In genomic region chr4:34784865-34785264, GRCm38 (mm10) we compare ENCODE assay signal across 14 mouse cellular contexts. TPM values are rescaled to one million over a fixed set of nuclear protein-coding genes. Genes with fewer than 3 reads are reported as not detected.
DNase-seq lines count a peak whose midpoint lies in the region; ATAC-seq and TF ChIP-seq lines count a peak whose summit lies in the region.
"Had no signal": no experiment of that assay in that cellular context is flagged by ENCODE, and none has a peak within 500 bp of the region (broad histone marks: within the 10 kb centered on the region; RNA-seq: fewer than 3 reads in every experiment).

No protein-coding gene starts in this region.

- intact Hi-C loops in left cerebral cortex, postnatal 14 days (cut with DNase I): loop anchor here (5.0 kb wide), 1 partner anchor 137 kb away; no protein-coding TSS in a partner anchor

- H3K36me3 ChIP-seq in intestine, postnatal 0 days (ENCODE audit: control insufficient read depth, insufficient read depth): no peaks in the 10 kb centered on the region
- no peaks in the 10 kb centered on the region for H3K36me3 ChIP-seq in intestine, embryonic 16.5 days (ENCODE audit: control insufficient read depth, insufficient read depth, low read length)
- H3K36me3 ChIP-seq in neural tube, embryonic 14.5 days (ENCODE audit: control insufficient read depth, insufficient read depth, low read length): no peaks in the 10 kb centered on the region
- H3K36me3 ChIP-seq in neural tube, embryonic 15.5 days: no peaks in the 10 kb centered on the region
- H3K36me3 ChIP-seq: embryonic facial prominence, embryonic 15.5 days had no signal

- H3K4me1 ChIP-seq in intestine, postnatal 0 days (replicated peaks; ENCODE audit: control insufficient read depth, insufficient read depth, low read length): no peaks in the 10 kb centered on the region
- no peaks in the 10 kb centered on the region for H3K4me1 ChIP-seq in intestine, embryonic 16.5 days (ENCODE audit: control insufficient read depth, insufficient read depth, low read length)
- no peaks in the 10 kb centered on the region for H3K4me1 ChIP-seq in neural tube, embryonic 14.5 days (ENCODE audit: control insufficient read depth, insufficient read depth, low read length)
- no peaks in the 10 kb centered on the region for H3K4me1 ChIP-seq in neural tube, embryonic 15.5 days
- H3K4me1 ChIP-seq: embryonic facial prominence, embryonic 15.5 days had no signal

- no peak overlapping the region for H3K27ac ChIP-seq in intestine, postnatal 0 days (ENCODE audit: low read depth, low read length)
- no peak overlapping the region for H3K27ac ChIP-seq in intestine, embryonic 16.5 days (ENCODE audit: low read length)
- no peak overlapping the region for H3K27ac ChIP-seq in neural tube, embryonic 14.5 days (ENCODE audit: low read depth, low read length)
- H3K27ac ChIP-seq in neural tube, embryonic 15.5 days (replicated peaks): no peak overlapping the region
- H3K27ac ChIP-seq: embryonic facial prominence, embryonic 15.5 days had no signal

- 55% methylated on average over 5 of the region's 5 CpGs for WGBS in intestine, postnatal 0 days
- WGBS in intestine, embryonic 16.5 days: 59% methylated on average over 5 of the region's 5 CpGs
- 56% methylated on average over 5 of the region's 5 CpGs for WGBS in neural tube, embryonic 14.5 days
- 64% methylated on average over 5 of the region's 5 CpGs for WGBS in neural tube, embryonic 15.5 days

- H3K9ac ChIP-seq in intestine, postnatal 0 days (ENCODE audit: low read depth, low read length): no peak overlapping the region
- no peak overlapping the region for H3K9ac ChIP-seq in intestine, embryonic 16.5 days (ENCODE audit: low read depth, low read length)
- H3K9ac ChIP-seq in neural tube, embryonic 14.5 days (replicated peaks; ENCODE audit: low read depth, low read length): no peak overlapping the region
- no peak overlapping the region for H3K9ac ChIP-seq in neural tube, embryonic 15.5 days (replicated peaks)
- H3K9ac ChIP-seq: embryonic facial prominence, embryonic 15.5 days had no signal

- no peak overlapping the region for H3K4me3 ChIP-seq in intestine, postnatal 0 days (ENCODE audit: low read depth, low read length)
- no peak overlapping the region for H3K4me3 ChIP-seq in intestine, embryonic 16.5 days (ENCODE audit: low read length)
- H3K4me3 ChIP-seq in neural tube, embryonic 14.5 days (ENCODE audit: low read depth, low read length): no peak overlapping the region
- no peak overlapping the region for H3K4me3 ChIP-seq in neural tube, embryonic 15.5 days (replicated peaks)
- H3K4me3 ChIP-seq: embryonic facial prominence, embryonic 15.5 days; myocyte had no signal

- H3K4me2 ChIP-seq in intestine, postnatal 0 days (replicated peaks; ENCODE audit: low read depth): no peak overlapping the region
- no peak overlapping the region for H3K4me2 ChIP-seq in intestine, embryonic 16.5 days (ENCODE audit: low read depth, low read length)
- H3K4me2 ChIP-seq in neural tube, embryonic 14.5 days (ENCODE audit: low read depth, low read length): no peak overlapping the region
- no peak overlapping the region for H3K4me2 ChIP-seq in neural tube, embryonic 15.5 days
- H3K4me2 ChIP-seq: embryonic facial prominence, embryonic 15.5 days had no signal

- no peaks in the 10 kb centered on the region for H3K27me3 ChIP-seq in intestine, postnatal 0 days (replicated peaks; ENCODE audit: control insufficient read depth, insufficient read depth, low read length)
- H3K27me3 ChIP-seq in intestine, embryonic 16.5 days (replicated peaks; ENCODE audit: control insufficient read depth, insufficient read depth, low read length): no peaks in the 10 kb centered on the region
- H3K27me3 ChIP-seq in neural tube, embryonic 14.5 days (ENCODE audit: control insufficient read depth, insufficient read depth, low read length): no peaks in the 10 kb centered on the region
- no peaks in the 10 kb centered on the region for H3K27me3 ChIP-seq in neural tube, embryonic 15.5 days (replicated peaks)
- H3K27me3 ChIP-seq: embryonic facial prominence, embryonic 15.5 days had no signal

- TF ChIP-seq CTCF in intestine, postnatal 0 days (IDR thresholded peaks at IDR 0.05; ENCODE audit: low read depth): peak; percentile 65

- ATAC-seq in intestine, postnatal 0 days: no peak
- no peak for ATAC-seq in intestine, embryonic 16.5 days
- ATAC-seq in neural tube, embryonic 14.5 days (ENCODE audit: low read depth): peak; percentile 31; the same call in 1 of the 2 replicates
- no peak for ATAC-seq in neural tube, embryonic 15.5 days (ENCODE audit: low FRiP score)
- ATAC-seq in common myeloid progenitor, adult 5-6 weeks (replicated peaks; ENCODE audit: low read depth, poor library complexity, severe bottlenecking): 0 out of 2 replicates have a peak, but pooled peaks have one; percentile 11

- no peaks in the 10 kb centered on the region for H3K9me3 ChIP-seq in intestine, postnatal 0 days (ENCODE audit: control insufficient read depth)
- no peaks in the 10 kb centered on the region for H3K9me3 ChIP-seq in intestine, embryonic 16.5 days (ENCODE audit: control insufficient read depth, low read length)
- H3K9me3 ChIP-seq in neural tube, embryonic 14.5 days (ENCODE audit: control insufficient read depth, low read length): no peaks in the 10 kb centered on the region
- no peaks in the 10 kb centered on the region for H3K9me3 ChIP-seq in neural tube, embryonic 15.5 days (replicated peaks)
- H3K9me3 ChIP-seq: embryonic facial prominence, embryonic 15.5 days had no signal

- peak; percentile 18 for DNase-seq in thymus, postnatal 25 days
- no peak for DNase-seq in cerebellum, adult 8-10 months
- DNase-seq in left cerebral cortex, postnatal 14 days (ENCODE audit: low spot score in 2 of 2): no peak
- DNase-seq: kidney, adult 9 months had no signal

RNA-seq across cellular contexts. Expression of gene Smim8, which starts 6.6 kb away (rescaled TPM):
- 59.1 and 60.1 TPM in 2 replicates for polyA plus RNA-seq in intestine, postnatal 0 days (2015; fragmentation: Nextera tagmentation; extraction: Ambion mirVana)
- polyA plus RNA-seq in intestine, embryonic 16.5 days (2015; fragmentation: Nextera tagmentation; extraction: Ambion mirVana): 46.8 and 52.1 TPM in 2 replicates
- 56.6 and 56.8 TPM in 2 replicates for polyA plus RNA-seq in neural tube, embryonic 14.5 days (2014; fragmentation: Nextera tagmentation; extraction: Ambion mirVana)
- 49.6 and 49.9 TPM in 2 replicates for polyA plus RNA-seq in neural tube, embryonic 15.5 days (2015; fragmentation: Nextera tagmentation; extraction: Ambion mirVana)
- 28.4 and 31.3 TPM in 2 replicates for total RNA-seq in common myeloid progenitor, adult 5-6 weeks (2017)
- total RNA-seq in left cerebral cortex, postnatal 14 days (2021): 10 to 100 TPM; 24.3 to 25.5 TPM

RNA-seq across cellular contexts. Expression of gene Gm136, which starts 28.8 kb away (rescaled TPM):
- not detected in 2 replicates for polyA plus RNA-seq in intestine, postnatal 0 days (2015; fragmentation: Nextera tagmentation; extraction: Ambion mirVana)
- polyA plus RNA-seq in intestine, embryonic 16.5 days (2015; fragmentation: Nextera tagmentation; extraction: Ambion mirVana): not detected in 2 replicates
- polyA plus RNA-seq in neural tube, embryonic 14.5 days (2014; fragmentation: Nextera tagmentation; extraction: Ambion mirVana): not detected in 2 replicates
- polyA plus RNA-seq in neural tube, embryonic 15.5 days (2015; fragmentation: Nextera tagmentation; extraction: Ambion mirVana): not detected in 2 replicates
- not detected in 2 replicates for total RNA-seq in common myeloid progenitor, adult 5-6 weeks (2017)
- total RNA-seq in left cerebral cortex, postnatal 14 days (2021): under 1 TPM in 1 of 2 experiments, not detected in 1; 0.34 TPM
- total RNA-seq: gastrocnemius, adult 18-20 months; heart, postnatal 14 days had no signal
- polyA plus RNA-seq: embryonic facial prominence, embryonic 15.5 days; limb, embryonic 14.5 days; myocyte had no signal

RNA-seq across cellular contexts. Expression of gene Cfap206, which starts 54.9 kb away (rescaled TPM):
- polyA plus RNA-seq in intestine, postnatal 0 days (2015; fragmentation: Nextera tagmentation; extraction: Ambion mirVana): 0.17 TPM in 1 of 2 replicates, not detected in the other
- 0.15 and 0.20 TPM in 2 replicates for polyA plus RNA-seq in intestine, embryonic 16.5 days (2015; fragmentation: Nextera tagmentation; extraction: Ambion mirVana)
- polyA plus RNA-seq in neural tube, embryonic 14.5 days (2014; fragmentation: Nextera tagmentation; extraction: Ambion mirVana): 2.0 and 2.3 TPM in 2 replicates
- 1.7 and 2.2 TPM in 2 replicates for polyA plus RNA-seq in neural tube, embryonic 15.5 days (2015; fragmentation: Nextera tagmentation; extraction: Ambion mirVana)
- total RNA-seq in common myeloid progenitor, adult 5-6 weeks (2017): not detected in 2 replicates
- total RNA-seq in left cerebral cortex, postnatal 14 days (2021): 1 to 10 TPM; 2.2 to 2.3 TPM
- total RNA-seq: gastrocnemius, adult 18-20 months had no signal

Comparison
In these comparisons a context has a peak if more than half of its experiments do, and no peak if none do; other contexts are left out.
1. ATAC-seq: peak in neural tube, embryonic 14.5 days (single experiment) and common myeloid progenitor, adult 5-6 weeks (single experiment); none in intestine, postnatal 0 days (single experiment), intestine, embryonic 16.5 days (single experiment) and neural tube, embryonic 15.5 days (single experiment).